Mouse (Mus musculus): ENCODE results near the gene Adgrd1. TPM values are rescaled to one million over a fixed set of nuclear protein-coding genes. Genes with fewer than 3 reads are reported as not detected.

Adgrd1 gene
- 0.29 TPM for total RNA-seq (2023)

GRCm38 (mm10) chr5:129096511-129096910, at the start of gene Adgrd1:
Adgrd1 (plus strand) TSS chr5:129096750.

Other genes starting within 250 kb of the Adgrd1 start
- gene Rimbp2, start 143.3 kb upstream of the Adgrd1 start, total RNA-seq (2023) = not detected
- gene Stx2, start 88.2 kb upstream of the Adgrd1 start, total RNA-seq (2023) = 6.7 TPM
- gene Ran, start 76.7 kb upstream of the Adgrd1 start, total RNA-seq (2023) = 86.4 TPM